Mouse (Mus musculus) left cerebral cortex, postnatal 36 days (tissue): Measurements from ENCODE around the gene Glra2. TPM values are rescaled to one million over a fixed set of nuclear protein-coding genes. Genes with fewer than 3 reads are reported as not detected.
"Not testable (repeated sequence)": the region's sequence is repeated elsewhere in the genome, so short reads cannot be mapped to it uniquely, and the experiment has no call there.

Source experiments
- DNase-seq, 2 experiments: peaks; one replicate each; pipeline ENCODE4 v3.0.0; 2021 to 2022; ENCODE audit warnings: low spot score in 2 of 2, mixed read lengths in 1 of 2
- intact Hi-C: fragments of 180-260 bp; cut with DNase I; formaldehyde crosslinking; loops from one replicate; pipeline ENCODE4 v1.15.1; 2025
- total RNA-seq, 2 experiments: library from RNA; stranded (reverse); gene quantifications; 2 replicates each; pipeline ENCODE4 v1.2.3; 2021

Gene Glra2
- total RNA-seq = 10 to 100 TPM; 11.6 to 14.5 TPM

GRCm38 (mm10) chrX:165326939-165327698, at the start of gene Glra2:
TSS of gene Glra2 (minus strand) at chrX:165327393.
- DNase-seq = no peak
- intact Hi-C loops = loop anchor here (1.0 to 10.0 kb wide), 3 partner anchors 132 to 818 kb away; no protein-coding TSS in a partner anchor

GRCm38 (mm10) chrX:165362798-165363197, 35.6 kb upstream of the Glra2 start:
- intact Hi-C loops = no loop called here
- DNase-seq = peak in 1 of 2 experiments; percentile 3

- intact Hi-C loops = no loop called here
- no peak for DNase-seq
Measured at GRCm38 (mm10) chrX:165344611-165345010, 17.4 kb upstream of the Glra2 start.

GRCm38 (mm10) chrX:165327699-165328333, 623 bp upstream of the Glra2 start:
- peak; percentile 13 to 34 for DNase-seq

GRCm38 (mm10) chrX:165193550-165193949, 133.6 kb downstream of the Glra2 start:
- no peak for DNase-seq
- intact Hi-C loops = loop anchor here (5.0 to 10.0 kb wide), 2 partner anchors 131 to 954 kb away; partner anchors contain the start of gene Glra2

More at GRCm38 (mm10) chrX:165327699-165328333, 623 bp upstream of the Glra2 start:
- intact Hi-C loops = loop anchor here (1.0 to 10.0 kb wide), 3 partner anchors 133 to 817 kb away; no protein-coding TSS in a partner anchor

GRCm38 (mm10) chrX:165191170-165191569, 136.0 kb downstream of the Glra2 start:
- intact Hi-C loops = loop anchor here (5.0 to 10.0 kb wide), 2 partner anchors 134 to 956 kb away; partner anchors contain the start of gene Glra2
- no peak for DNase-seq

- intact Hi-C loops, DNase-seq: not testable (repeated sequence)
Measured at GRCm38 (mm10) chrX:165182948-165183347, 144.2 kb downstream of the Glra2 start.

- DNase-seq = no peak
- intact Hi-C loops = no loop called here
Measured at GRCm38 (mm10) chrX:165156549-165156948, 170.6 kb downstream of the Glra2 start.

GRCm38 (mm10) chrX:165104171-165104570, 223.0 kb downstream of the Glra2 start:
- DNase-seq = no peak
- intact Hi-C loops = no loop called here
